Mouse (Mus musculus): ENCODE data around the gene L3mbtl3.

DNA sequence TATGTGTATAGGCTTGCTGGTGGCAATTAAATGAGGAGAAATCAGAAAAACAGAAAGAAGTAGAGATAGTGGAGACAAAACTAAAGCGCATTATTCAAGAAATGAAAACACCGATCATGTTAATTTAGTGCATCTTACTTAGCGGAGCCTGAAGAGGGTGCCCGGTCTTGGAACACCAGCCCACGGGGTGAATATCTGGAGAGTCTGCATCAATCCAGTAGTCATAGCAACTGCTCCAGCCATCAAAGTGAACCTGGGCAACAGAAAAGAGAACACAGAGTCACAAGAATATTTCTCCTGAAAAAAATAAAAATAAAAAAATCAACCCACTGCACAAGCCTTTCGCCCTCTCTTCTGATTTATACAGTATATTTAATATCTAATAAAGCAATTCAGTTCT, 72.3 kb downstream of the L3mbtl3 start:
- TF ChIP-seq POLR2A (IDR thresholded peaks at IDR 0.05; ENCODE audit: borderline replicate concordance, extremely low read depth, low read depth, low read length) (no peak), CTCF (IDR thresholded peaks at IDR 0.05; ENCODE audit: insufficient read depth, low read length) (no peak)
